Mouse (Mus musculus): ENCODE data around the gene Cdr1. TPM values are rescaled to one million over a fixed set of nuclear protein-coding genes. Genes with fewer than 3 reads are reported as not detected.
A peak's percentile ranks its signal among the peaks of the same experiment; 100 is the strongest.

Cdr1 gene
- total RNA-seq (2021), result not detected
- long read RNA-seq, experiment 1, result 0 reads
- long read RNA-seq, experiment 2, result 0 reads

GRCm38 (mm10) chrX:61185458-61185857, at the start of gene Cdr1:
Cdr1 (minus strand) TSS chrX:61185558.
- no peak within 1 kb of the TSS for H3K4me3 ChIP-seq
- no peak within 1 kb of the TSS for H3K27ac ChIP-seq
- DNase-seq (ENCODE audit: extremely low spot score in 1 of 2, low spot score in 2 of 2), result no peak
- intact Hi-C loops (cut with DNase I), result no loop called here
- TF ChIP-seq CTCF (IDR thresholded peaks at IDR 0.05), result no peak

GRCm38 (mm10) chrX:61185869-61186268, 511 bp upstream of the Cdr1 start:
- no peak overlapping the region for H3K4me3 ChIP-seq
- no peak for TF ChIP-seq CTCF (IDR thresholded peaks at IDR 0.05)
- intact Hi-C loops (cut with DNase I), result no loop called here
- H3K27ac ChIP-seq, result no peak overlapping the region
- no peak for DNase-seq (ENCODE audit: extremely low spot score in 1 of 2, low spot score in 2 of 2)

GRCm38 (mm10) chrX:61166519-61166918, 18.8 kb downstream of the Cdr1 start:
- Histone ChIP-seq H3K27ac (no peak overlapping the region), H3K4me3 (no peak overlapping the region)
- DNase-seq (ENCODE audit: extremely low spot score in 1 of 2, low spot score in 2 of 2), result peak in 1 of 2 experiments; percentile 19
- intact Hi-C loops (cut with DNase I), result loop anchor here (5.0 kb wide), 1 partner anchor 136 kb away; no protein-coding TSS in a partner anchor
- peak; percentile 69 for TF ChIP-seq CTCF (IDR thresholded peaks at IDR 0.05)

GRCm38 (mm10) chrX:61161249-61161648, 24.1 kb downstream of the Cdr1 start:
- Histone ChIP-seq H3K4me3 (no peak overlapping the region), H3K27ac (no peak overlapping the region)
- peak; percentile 43 for TF ChIP-seq CTCF (IDR thresholded peaks at IDR 0.05)
- no peak for DNase-seq (ENCODE audit: extremely low spot score in 1 of 2, low spot score in 2 of 2)
- intact Hi-C loops (cut with DNase I), result no loop called here

GRCm38 (mm10) chrX:61154657-61155256, 30.6 kb downstream of the Cdr1 start:
- intact Hi-C loops (cut with DNase I), result no loop called here
- no peak for TF ChIP-seq CTCF (IDR thresholded peaks at IDR 0.05)
- no peak overlapping the region for H3K4me3 ChIP-seq
- H3K27ac ChIP-seq, result no peak overlapping the region
- DNase-seq (ENCODE audit: extremely low spot score in 1 of 2, low spot score in 2 of 2), result no peak

- no peak for DNase-seq (ENCODE audit: extremely low spot score in 1 of 2, low spot score in 2 of 2)
- intact Hi-C loops (cut with DNase I), result no loop called here
- TF ChIP-seq CTCF (IDR thresholded peaks at IDR 0.05), result no peak
- H3K4me3 ChIP-seq, result no peak overlapping the region
- no peak overlapping the region for H3K27ac ChIP-seq
Observed at GRCm38 (mm10) chrX:61154246-61154645, 31.1 kb downstream of the Cdr1 start.

GRCm38 (mm10) chrX:61146569-61146968, 38.8 kb downstream of the Cdr1 start:
- TF ChIP-seq CTCF (IDR thresholded peaks at IDR 0.05), result no peak
- intact Hi-C loops (cut with DNase I), result no loop called here

GRCm38 (mm10) chrX:61145416-61145815, 39.9 kb downstream of the Cdr1 start:
- no peak overlapping the region for H3K4me3 ChIP-seq
- TF ChIP-seq CTCF (IDR thresholded peaks at IDR 0.05), result no peak
- no peak for DNase-seq (ENCODE audit: extremely low spot score in 1 of 2, low spot score in 2 of 2)
- intact Hi-C loops (cut with DNase I), result no loop called here
- H3K27ac ChIP-seq, result no peak overlapping the region

More at GRCm38 (mm10) chrX:61146569-61146968, 38.8 kb downstream of the Cdr1 start:
- H3K27ac ChIP-seq, result no peak overlapping the region
- DNase-seq (ENCODE audit: extremely low spot score in 1 of 2, low spot score in 2 of 2), result no peak
- H3K4me3 ChIP-seq, result no peak overlapping the region

- Histone ChIP-seq H3K4me3 (no peak overlapping the region), H3K27ac (no peak overlapping the region)
- DNase-seq (ENCODE audit: extremely low spot score in 1 of 2, low spot score in 2 of 2), result no peak
- TF ChIP-seq CTCF (IDR thresholded peaks at IDR 0.05), result peak; percentile 39
- intact Hi-C loops (cut with DNase I), result no loop called here
Observed at GRCm38 (mm10) chrX:61134592-61134991, 50.8 kb downstream of the Cdr1 start.

Small RNA genes within 50 kb of the gene (microRNA-seq; reads per million reads assigned to microRNA genes)
- gene Gm24396, result 0 reads per million in 2 experiments

Data from left cerebral cortex, adult 2 months (tissue).